Mouse (Mus musculus) frontal cortex, postnatal 14 days (tissue): ENCODE results near the gene Lamtor5.

Source experiments
- DNase-seq, 2 experiments: peaks; one replicate each; pipeline ENCODE4 v3.0.0; 2022; ENCODE audit warnings: low spot score in 2 of 2

Lamtor5 gene

DNA sequence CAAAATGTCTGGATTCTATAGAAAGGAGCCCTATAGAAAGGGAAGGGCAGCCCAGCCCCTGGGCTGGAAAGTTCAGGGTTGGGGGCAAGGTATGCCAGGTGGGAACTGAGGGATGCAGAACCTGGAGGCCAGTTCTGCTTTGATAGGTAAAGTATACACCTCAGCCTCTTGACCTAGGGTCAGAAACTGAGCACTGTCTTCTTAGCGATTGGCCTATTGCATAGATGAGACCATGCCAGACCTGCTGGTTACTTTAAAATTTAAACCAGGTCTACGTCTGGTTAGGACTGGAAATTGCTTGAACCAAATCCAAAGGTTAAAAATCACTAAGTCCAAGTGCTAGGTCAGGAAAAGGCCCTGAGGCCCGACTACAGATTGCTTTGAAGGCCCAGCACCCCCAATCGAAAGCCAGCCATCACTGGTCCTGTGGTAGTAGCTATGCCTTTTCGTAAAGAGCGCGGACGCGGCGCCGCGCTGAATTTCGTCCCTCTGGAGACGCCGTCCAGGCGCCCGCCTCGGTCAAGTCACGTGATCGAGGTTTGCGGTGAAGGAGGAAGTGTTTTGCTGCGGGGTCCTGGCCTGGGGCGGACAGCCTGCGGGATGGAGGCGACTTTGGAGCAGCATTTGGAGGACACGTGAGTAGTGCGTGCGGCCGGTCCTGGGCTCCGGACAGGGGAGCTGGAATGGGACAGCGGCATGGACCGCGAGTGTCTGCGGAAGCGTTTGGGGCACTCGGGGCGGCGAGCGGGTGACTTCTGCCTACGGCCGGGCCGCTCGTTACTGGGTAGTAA, at the start of gene Lamtor5:
TSS of gene Lamtor5 (plus strand) at position 380 of the 791 bp plus-strand sequence.
- DNase-seq: peak; percentile 83 to 89

DNA sequence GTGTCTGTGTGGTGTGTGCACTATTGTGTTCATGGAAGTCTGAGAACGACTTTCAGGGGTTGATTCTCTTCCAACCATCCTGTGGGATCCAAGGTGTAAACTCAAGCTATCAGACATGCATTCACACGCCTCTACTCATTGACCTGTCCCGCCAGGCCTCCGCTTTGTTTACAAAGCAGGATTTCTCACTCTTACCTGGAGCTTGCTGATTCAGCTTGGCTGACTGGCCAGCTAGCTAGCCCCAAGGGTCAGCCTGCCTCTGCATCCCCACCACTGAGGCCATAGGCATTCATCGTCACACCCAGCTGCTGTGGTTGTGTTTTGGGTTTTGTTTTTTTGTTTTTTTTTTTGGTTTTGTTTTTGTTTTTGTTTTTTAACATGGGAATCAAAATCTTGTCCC, 49.4 kb upstream of the Lamtor5 start:
- no peak for DNase-seq

DNA sequence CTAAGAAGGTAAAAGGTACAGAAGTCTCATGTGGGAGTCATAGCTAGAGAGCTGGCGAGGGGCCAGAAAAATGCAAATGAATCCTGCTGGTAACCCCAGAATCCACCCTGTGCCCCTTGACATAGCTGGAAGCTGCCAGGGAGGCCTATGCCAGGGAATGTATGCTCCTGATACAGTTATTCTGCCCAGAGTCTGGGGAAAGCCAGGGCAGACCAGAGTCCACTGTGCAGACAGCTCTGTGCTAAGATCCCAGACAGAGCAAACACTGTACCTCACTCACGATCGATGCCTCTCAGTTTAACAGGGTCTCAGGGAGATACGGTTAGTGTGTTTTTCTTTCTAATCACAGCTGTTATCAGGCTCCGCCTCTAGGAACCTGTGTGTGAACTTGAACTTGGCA, 48.8 kb upstream of the Lamtor5 start:
- no peak for DNase-seq

DNA sequence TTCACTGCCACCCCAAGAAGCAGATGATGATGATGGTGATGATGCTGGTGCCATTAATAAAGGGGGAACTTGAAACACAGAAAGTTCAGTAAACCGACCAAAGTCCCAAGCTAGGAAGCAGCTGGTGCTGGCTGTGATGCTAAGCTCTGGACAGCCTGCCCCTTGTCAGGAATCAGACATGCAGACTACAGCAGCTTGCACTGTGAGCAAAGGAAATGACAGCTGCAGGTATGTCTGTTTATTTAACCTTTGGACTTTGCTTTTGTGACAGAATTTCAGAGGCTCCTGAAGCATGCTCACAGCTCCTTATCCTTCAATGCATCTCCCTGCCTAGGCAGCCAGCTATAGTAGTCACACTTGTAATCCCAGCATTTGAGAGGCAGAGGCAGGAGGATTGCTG, 48.1 kb upstream of the Lamtor5 start, which contains the start of gene A630076J17Rik:
TSS of gene A630076J17Rik (plus strand) at position 88 of the 400 bp plus-strand sequence.
- DNase-seq: no peak

DNA sequence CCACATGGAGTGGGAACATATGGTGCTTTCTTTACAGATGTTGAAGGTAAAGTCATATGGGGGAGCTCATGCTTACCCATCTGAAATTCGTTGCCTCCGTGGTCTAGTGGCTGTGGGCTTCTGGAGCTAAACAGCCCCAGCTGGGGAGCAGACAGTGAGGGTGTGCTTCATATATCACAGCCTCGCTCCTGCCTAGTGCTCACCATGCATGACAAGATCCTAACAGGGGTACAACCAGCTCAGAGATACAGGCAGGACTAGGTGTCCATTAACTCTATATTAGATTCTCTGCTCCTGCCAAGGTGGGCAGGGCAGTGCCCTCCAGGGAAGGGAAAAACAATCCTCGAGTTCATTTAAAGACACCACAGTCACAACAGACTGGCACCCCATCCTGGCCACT, 47.5 kb upstream of the Lamtor5 start:
- DNase-seq: no peak

DNA sequence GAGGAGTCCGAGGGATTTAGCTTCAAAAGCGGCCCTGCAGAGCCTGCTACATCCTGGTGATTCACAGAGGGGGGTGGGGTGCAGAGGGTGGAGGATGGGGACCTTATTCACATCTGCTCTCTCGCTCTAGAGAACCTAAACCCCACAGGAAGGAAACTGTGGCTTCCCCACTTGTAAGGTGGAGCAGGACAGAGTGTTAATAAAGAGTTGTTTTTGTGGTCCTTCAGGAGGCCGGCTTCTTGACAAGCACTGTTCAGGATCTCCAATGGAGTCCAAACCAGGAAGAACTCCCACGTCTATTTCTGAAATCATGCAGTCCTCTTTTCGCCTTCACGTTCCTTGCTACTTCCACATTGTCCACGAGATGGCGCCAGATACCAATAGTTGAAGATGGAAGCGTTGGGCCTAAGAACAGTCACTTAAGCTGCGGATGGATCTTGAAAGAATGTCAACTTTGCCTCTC, 45.3 kb upstream of the Lamtor5 start:
- DNase-seq: peak; percentile 75 to 89

DNA sequence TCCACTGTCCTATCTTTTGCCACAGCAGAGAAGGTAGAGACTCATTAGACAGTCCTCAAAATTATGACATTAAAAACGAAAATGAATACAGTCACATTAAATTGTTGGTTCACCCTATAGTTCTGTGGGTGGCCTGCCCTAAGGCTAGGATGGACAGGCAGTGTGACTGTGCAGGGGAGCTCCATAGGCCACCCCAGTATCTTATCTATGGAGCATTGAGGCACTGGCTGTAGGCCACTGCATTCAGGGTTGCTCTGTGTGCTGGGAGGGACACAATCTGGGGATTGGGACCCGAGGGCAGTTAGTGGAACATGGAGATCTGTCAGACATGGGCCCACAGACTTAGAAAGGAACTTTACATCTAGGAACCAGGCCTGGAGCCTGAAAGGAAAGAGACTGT, 44.7 kb upstream of the Lamtor5 start:
- DNase-seq: no peak

DNA sequence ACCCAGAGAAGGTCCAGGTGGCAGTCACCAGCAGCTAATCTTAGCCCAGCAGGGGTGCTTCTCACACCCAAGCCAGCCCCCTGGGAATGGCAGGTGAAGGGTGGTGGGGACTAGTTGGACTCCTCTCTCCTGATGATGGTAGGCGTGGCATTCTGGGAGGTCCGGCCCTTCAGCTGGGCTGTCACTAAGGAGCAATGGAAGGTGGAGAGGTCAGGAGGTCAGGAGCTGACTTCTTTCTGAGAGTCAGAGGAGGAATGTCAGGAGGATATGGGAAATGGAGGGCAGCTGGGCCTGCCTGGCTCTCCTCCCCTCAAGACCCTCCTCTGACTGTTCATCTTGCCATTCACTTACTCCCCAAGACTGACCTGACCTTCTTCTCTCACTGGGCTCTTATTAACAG, 40.6 kb upstream of the Lamtor5 start:
- DNase-seq: no peak

DNA sequence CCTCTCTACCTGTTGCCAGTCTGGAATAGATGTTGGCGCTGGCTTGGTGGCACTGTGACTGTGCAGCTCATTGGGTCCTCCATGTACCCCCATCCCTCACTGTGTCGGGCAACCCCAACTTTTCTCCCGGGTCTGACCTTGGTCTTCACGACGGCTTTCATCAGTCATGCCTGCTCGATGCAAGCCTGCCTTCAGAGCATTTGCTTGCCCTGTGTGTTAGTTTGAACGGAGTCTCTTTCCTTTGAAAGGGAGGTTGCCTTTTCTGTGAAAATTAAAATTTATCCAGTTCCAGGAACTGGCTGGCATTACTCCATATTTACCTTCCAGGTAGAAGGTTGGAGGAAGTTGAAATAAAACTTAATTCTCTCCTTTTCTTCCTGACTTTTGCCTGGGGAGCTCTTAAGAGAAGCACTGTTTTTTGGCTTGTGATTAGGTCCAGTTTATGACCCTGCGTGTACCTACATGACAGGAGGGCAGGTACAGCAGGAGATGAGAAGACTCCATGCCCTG, 40.1 kb upstream of the Lamtor5 start:
- DNase-seq: no peak

DNA sequence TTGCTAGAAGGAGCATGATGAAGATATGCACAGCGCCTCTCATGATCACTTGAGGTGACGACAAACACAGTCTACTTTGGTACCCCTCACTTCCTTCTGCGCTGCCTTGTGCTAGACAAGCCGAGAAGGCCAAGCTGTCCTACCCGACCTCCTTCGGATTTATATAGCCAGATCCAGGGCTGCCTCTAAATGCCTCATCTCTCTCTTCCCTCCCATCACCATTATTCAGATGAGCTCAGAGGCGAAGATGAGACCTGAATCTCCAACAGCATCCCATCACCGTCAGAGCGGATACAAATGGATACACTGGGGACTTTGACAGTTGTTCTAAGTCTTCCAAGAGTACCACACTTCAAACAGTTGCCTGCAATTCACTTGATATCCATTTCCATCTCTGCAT, 39.1 kb upstream of the Lamtor5 start, which contains the start of gene Prok1:
TSS of gene Prok1 (minus strand) at position 101 of the 400 bp plus-strand sequence.
- no peak for DNase-seq

DNA sequence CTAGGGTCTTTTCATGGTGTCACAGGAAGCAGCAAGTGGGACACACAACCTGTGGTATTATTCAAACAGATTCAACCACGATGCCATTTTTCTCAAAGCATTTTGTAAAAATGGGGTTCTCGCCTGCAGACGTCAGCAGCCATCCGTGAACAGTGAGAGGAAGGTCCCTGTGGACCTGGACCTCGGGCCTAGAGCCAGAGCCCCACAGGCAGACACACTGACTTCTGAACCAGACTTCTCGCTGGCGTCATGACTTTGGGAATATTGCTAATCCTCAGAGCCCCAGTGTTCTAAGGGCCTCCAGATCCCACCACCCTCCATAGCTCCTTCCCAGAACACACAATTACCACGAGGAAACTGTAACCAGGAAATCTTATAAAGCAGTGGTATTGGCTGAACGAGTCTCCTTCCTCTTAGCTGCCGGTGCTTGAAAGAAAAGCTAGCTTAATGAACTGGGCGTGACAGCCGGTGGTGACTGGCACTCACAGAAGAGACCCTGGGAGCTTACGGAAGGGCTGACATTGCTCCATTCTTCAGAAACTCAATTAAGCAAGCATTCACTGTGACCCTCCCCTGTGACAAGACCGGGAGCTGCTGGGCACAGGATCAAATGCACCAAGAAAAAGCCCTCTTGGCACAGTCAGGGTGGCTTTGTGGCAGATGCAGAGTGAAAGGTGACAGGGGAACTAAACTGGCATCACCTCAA, 37.1 kb upstream of the Lamtor5 start:
- no peak for DNase-seq

DNA sequence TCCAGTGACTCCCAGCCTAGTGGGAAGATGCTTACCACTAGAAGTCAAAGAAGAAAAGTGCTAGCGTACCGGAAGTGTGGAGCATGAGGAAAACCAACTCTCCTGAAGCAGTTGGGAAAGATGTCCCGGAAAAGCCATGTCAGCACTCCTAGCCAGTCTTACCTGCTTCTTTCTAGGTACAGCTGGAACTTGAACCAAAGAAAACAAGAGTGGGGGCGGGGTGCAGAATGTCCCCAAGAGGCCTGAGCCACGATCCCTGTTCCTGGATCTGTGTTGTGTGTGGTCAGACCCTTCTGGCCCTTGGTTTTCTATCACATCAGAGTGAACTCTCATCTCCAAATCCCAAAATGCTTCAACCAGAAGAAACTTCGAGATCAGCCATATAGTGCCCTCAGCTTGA, 31.8 kb upstream of the Lamtor5 start:
- no peak for DNase-seq

DNA sequence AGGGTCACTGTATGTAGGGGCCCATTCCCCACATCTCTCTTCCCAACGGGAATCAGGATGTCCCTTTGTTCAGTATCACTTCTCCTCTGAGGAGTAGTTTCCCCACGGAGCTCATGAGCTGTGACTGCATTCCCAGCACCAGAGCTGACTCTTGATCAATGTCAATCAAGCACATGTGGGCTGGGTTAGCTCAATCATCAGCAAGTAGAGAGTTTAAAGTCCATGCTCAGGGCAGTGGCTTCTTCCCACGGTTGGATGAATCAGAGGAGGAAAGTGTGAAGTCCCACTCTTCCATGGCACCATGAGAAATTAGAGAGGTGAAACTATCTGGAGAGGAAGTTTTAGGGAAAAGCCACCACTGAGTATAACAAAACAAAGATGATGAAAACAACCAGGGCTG, 29.6 kb upstream of the Lamtor5 start:
- DNase-seq: no peak

DNA sequence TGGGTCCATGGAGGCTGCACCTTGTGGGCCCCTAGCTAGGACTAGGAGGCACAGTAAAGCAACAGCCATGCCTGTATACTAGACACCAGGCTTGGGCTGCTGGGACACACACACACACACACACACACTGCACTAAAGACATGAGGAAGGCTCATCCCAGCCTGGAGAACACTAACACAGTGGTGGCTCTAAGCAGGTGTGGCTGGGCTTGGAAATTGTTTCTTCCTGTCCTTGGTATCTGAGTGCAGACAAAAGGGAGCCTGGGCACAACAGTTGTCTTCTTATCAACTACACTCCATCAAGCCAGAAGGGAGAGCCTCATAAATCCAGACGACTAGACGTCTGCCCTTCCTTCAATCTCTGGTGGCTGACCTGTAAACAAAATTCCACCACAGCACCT, 28.3 kb upstream of the Lamtor5 start:
- DNase-seq: no peak

DNA sequence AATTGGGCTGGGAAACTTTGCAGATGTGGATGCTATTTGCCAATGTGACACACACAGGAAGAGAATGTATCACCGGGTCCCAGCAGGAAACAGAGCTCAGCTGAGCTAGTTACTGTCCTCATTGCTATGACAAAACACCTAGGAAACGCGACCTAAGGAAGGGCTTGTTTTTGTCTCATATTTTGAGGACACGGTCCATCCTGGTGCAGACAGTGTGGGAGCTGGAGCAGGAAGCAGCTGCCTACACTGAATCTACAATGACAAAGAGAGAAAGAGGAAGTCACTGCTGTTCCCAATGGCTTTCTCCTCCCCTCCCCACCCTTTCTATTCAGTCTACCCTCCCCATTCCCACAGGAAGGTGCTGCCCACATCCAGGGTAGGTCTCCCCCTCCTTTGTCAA, 26.6 kb upstream of the Lamtor5 start:
- DNase-seq: no peak

DNA sequence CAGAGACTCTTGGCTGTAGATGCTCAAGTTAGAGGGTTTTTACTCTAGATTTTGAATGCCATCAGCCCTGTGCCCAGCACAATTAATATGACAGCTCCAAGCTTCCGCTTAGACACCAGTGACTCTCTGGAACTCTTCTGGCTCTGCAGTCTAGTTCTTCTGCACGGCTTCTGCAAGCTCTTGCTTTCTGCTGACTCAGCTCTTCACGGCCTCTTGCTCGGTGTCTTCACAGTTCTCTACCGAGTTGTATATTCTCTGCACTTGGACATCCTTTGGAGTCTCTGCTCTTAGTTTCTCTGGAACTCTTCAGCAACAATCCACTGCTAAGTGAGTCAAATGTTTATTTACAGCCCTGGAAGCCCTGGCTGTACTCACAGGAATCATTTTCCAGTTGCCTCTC, 24.7 kb upstream of the Lamtor5 start:
- DNase-seq: no peak

DNA sequence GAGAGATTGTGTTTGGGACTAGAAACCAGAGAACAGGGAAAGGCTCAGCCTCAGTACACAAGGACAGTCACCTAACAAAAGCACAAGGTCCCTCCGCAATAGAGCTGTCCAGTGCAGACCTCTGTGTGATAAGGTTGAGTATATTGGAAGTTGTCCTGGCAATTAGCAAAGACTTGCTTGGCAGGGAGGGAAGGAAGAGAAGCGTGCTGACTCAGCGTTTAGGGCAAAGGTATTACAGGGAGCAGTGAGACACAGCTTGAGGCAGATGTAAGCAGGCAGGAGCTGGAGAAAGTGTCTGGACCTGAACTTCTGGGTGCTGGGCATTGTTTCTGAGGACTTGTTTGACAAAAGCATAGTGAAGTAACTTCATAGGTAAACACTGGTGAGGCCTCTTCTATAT, 22.7 kb upstream of the Lamtor5 start:
- DNase-seq: no peak

DNA sequence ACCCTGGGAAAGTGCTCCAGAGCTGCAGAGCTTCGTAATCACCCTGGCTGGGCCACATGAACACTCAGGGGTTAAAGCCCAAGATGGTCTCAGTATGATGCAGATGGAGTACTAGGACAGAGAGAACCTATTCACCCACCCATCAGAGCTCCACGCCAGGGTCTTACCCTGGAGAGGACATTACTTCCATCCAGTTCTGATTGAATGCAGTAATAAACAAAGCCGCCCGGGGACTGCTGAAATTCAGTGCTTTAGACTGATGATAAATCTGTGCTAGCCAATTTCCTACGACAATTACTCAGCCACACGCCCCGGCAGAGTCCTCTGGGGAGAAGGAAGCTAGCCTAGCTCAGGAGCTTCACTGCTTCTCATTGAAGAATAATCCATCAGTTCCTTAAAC, 21.9 kb upstream of the Lamtor5 start:
- DNase-seq: no peak

DNA sequence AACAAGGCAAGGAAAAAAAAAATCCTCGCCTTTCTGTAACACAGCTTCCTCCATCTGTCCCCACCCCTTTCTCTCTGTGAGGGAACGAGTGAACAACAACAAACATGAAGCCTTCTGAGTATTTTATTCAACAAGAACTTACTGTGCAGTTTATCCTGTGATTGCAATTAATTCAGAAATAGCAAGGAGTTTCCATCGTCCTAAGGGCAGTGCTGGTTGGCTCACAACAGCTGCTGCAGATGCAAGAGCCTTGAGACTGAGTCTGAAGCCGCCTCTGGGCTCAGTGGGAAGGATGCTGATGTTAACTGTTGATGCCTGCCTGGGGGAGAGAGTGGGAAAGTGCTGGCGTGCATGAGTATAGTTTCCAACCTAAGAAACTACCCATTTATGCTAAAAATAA, 20.7 kb upstream of the Lamtor5 start:
- no peak for DNase-seq

DNA sequence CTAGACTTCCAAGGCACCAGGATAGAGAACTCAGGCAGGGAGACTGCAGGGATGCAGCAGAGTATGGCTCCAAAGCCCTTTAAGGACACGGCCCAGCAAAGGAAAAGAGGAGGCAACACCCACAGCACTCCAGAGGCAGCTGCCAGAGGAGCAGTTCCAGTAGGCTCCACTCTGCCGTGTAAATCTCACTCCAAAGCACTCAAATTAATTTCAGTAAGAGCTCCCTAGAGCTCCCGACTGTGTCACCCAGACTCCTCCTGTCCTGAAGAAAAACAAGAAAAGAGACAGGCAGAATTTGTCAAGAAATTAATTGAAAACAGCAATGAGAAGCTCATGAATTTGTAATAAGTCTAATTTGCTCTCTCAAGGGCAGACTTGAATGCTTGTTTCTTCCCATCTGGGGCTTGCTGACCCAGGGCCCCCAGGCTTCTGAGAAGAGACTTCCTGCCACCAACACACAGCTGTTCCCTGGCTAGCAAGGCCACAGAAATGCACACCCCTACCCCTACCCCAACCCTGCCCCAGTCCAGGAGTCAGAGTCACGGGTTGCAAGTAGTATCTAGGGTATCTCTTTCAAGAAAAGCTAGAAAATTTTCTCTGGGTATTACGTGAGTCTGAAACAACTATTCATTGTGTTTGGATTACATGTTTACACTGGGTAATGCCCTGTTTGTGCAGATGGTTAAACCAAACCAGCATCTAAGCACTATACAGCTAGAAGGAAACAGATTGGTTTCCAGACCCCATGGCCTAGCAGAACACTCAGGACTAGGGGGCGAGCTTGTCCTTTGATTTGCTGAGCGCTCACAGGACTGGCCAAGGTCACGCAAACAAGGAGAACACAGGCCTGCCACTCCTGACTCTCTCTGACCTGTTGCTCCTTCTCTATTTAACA, 17.5 kb upstream of the Lamtor5 start:
- peak; percentile 14 to 24 for DNase-seq

DNA sequence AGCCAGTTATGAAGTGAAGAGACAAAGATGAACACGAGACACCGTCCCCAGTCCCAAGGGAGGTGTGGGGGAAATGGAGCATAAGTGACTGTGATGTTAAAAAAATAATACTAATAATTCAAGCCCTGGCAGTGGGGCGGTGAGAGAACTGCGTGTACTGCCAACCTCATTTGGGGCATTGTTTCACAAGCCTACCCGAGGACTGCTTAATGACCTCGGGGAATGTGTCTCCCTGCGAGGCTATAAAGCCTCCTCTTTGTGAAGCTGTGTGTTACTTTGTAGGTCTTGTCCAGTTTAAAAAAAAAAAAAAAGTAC, 16.9 kb upstream of the Lamtor5 start:
- no peak for DNase-seq

DNA sequence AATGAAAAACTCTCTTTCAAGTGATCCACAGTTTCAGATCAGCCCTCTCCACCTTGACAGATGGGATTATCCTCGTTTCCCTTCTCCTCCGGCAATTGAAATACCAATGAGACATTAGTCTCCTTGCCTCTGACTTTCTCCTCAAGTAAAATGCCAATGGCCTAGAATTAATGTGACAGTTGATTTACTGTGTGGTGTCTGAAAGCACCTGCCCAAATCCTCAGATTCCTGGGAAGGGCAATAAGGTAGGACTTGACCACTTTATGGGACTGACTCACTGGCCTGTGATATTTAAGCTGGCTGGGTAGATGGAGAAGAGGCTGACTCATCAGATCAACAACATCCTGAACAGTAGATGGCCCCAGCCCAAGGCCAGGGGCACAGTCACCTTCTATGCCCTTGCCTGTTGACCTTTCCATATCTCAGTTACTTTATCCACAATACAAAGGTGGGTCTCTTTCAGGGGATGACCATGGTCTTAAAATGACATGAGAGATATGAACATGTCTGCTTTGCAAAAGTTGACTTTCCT, 11.8 kb upstream of the Lamtor5 start:
- DNase-seq: no peak
